Mouse (Mus musculus) ES-E14 (cell line): ENCODE data around the gene St3gal5. TPM values are rescaled to one million over a fixed set of nuclear protein-coding genes. Genes with fewer than 3 reads are reported as not detected.

Experiments used
- DNase-seq: peaks from one replicate; pipeline ENCODE4 v3.0.0-alpha.2; 2013; ENCODE audit warnings: low read depth, low spot score
- H3K27ac ChIP-seq: 2 replicates; pipeline ENCODE4 v1.5.1; 2012; ENCODE audit warnings: low read depth, mild to moderate bottlenecking, low read length, moderate library complexity, mixed read lengths; ENCODE audit not compliant: poor library complexity, insufficient read depth, severe bottlenecking
- H3K36me3 ChIP-seq: 2 replicates; pipeline ENCODE4 v1.6.1; 2012; ENCODE audit warnings: mild to moderate bottlenecking, low read length, moderate library complexity, mixed read lengths; ENCODE audit not compliant: control insufficient read depth, poor library complexity, insufficient read depth, severe bottlenecking
- H3K4me1 ChIP-seq, 2 experiments: fragments of 150-350 bp in 1 of 2; sonication (generic) in 1 of 2; 2 replicates each; pipeline ENCODE4 v1.6.1; 2012; ENCODE audit warnings: low read length in 2 of 2, mild to moderate bottlenecking in 1 of 2, mixed read lengths in 1 of 2; ENCODE audit not compliant: control insufficient read depth in 2 of 2, insufficient read depth in 2 of 2, poor library complexity in 1 of 2
- H3K4me3 ChIP-seq, 2 experiments: fragments of 150-350 bp in 1 of 2; sonication (generic) in 1 of 2; 2 replicates each; pipeline ENCODE4 v1.5.1; 2012; ENCODE audit warnings: low read length in 2 of 2, low read depth in 1 of 2, mild to moderate bottlenecking in 1 of 2, mixed read lengths in 1 of 2; ENCODE audit not compliant: insufficient read depth in 1 of 2, poor library complexity in 1 of 2, severe bottlenecking in 1 of 2
- H3K9ac ChIP-seq: 2 replicates; pipeline ENCODE4 v1.6.1; 2012; ENCODE audit warnings: low read depth, mild to moderate bottlenecking, low read length, mixed read lengths; ENCODE audit not compliant: poor library complexity, insufficient read depth, severe bottlenecking
- H3K9me3 ChIP-seq: fragments of 150-350 bp; sonication (generic); 2 replicates; pipeline ENCODE4 v1.6.1; 2012; ENCODE audit warnings: low read depth, mild to moderate bottlenecking, low read length; ENCODE audit not compliant: control insufficient read depth, insufficient read depth
- CHD2 ChIP-seq: IDR thresholded peaks from 2 replicates; pipeline ENCODE4 v1.6.1; 2014; ENCODE audit warnings: mild to moderate bottlenecking, low read depth, low read length, inconsistent platforms
- HCFC1 ChIP-seq: IDR thresholded peaks from 2 replicates; pipeline ENCODE4 v1.6.1; 2012; ENCODE audit warnings: low read length, inconsistent platforms, borderline replicate concordance; ENCODE audit not compliant: insufficient read depth
- MAFK ChIP-seq: IDR thresholded peaks from 2 replicates; pipeline ENCODE4 v1.6.1; 2014; ENCODE audit warnings: mild to moderate bottlenecking, low read depth, low read length, inconsistent platforms; ENCODE audit not compliant: insufficient read depth
- ZC3H11A ChIP-seq: IDR thresholded peaks from 2 replicates; pipeline ENCODE4 v1.6.1; 2012; ENCODE audit warnings: low read depth, mild to moderate bottlenecking, inconsistent platforms, low read length, borderline replicate concordance
- ZNF384 ChIP-seq: IDR thresholded peaks from 2 replicates; pipeline ENCODE4 v1.6.1; 2012; ENCODE audit warnings: low read depth, low read length, inconsistent platforms
- in situ Hi-C, 2 experiments: fragments of 600-800 bp; cut with MboI; formaldehyde crosslinking; loops; one replicate each; pipeline ENCODE4 v1.15.1; 2025; ENCODE audit warnings: low sequenced_read_pairs in 2 of 2, inconsistent platforms in 1 of 2; ENCODE audit not compliant: unreplicated experiment in 2 of 2
- total RNA-seq: library from RNA; depleted of rRNA; stranded (reverse); fragments of 300-350 nt; gene quantifications from 2 replicates; pipeline ENCODE4 v1.2.3, GENCODE M21; 2012

The St3gal5 gene
- total RNA-seq, 1 experiment, result 13.3 TPM

GRCm38 (mm10) chr6:72190577-72190976 is 93.2 kb downstream of the St3gal5 start:
- Histone ChIP-seq H3K9me3 (no peaks in the 10 kb centered on the region), H3K27ac (no peak overlapping the region), H3K4me1 (peaks cover 2% of the 10 kb centered on the region in 2 experiments; a peak in 1 of 4 replicates), H3K9ac (no peak overlapping the region), H3K36me3 (no peaks in the 10 kb centered on the region), H3K4me3 (no peak overlapping the region)
- DNase-seq, result no peak
- no peak for TF ChIP-seq ZC3H11A
- TF ChIP-seq CHD2, result no peak
- TF ChIP-seq HCFC1, result no peak
- no peak for TF ChIP-seq MAFK
- no peak for TF ChIP-seq ZNF384
- in situ Hi-C loops, result no loop called here

DNA sequence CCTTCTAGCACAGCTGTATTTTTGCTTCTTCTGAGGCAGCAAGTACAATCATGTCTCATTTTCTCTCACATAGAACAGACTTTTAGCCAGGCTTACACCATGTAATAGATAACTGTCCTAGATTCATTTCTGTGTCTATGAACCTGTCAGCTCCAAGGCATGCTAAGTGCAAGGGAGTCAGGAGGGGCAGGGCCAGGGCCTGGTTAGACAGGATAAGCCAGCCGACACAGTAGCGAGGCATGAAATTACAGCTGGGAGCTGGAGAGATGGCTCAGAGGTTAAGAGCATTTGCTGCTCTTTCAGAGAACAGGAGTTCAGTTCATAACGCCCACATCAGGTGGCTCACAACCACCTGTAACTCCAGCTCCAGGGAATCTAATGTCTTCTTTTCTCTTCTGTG is 99.3 kb downstream of the St3gal5 start:
- TF ChIP-seq ZNF384 (no peak), MAFK (no peak), CHD2 (no peak), HCFC1 (no peak), ZC3H11A (no peak)
- H3K27ac ChIP-seq, result no peak overlapping the region
- H3K9me3 ChIP-seq, result no peaks in the 10 kb centered on the region
- no peaks in the 10 kb centered on the region for H3K4me1 ChIP-seq
- H3K9ac ChIP-seq, result no peak overlapping the region
- DNase-seq, result no peak
- H3K36me3 ChIP-seq, result no peaks in the 10 kb centered on the region
- in situ Hi-C loops, result no loop called here
- H3K4me3 ChIP-seq, result no peak overlapping the region

GRCm38 (mm10) chr6:72197515-72197914 is 100.1 kb downstream of the St3gal5 start:
- in situ Hi-C loops, result no loop called here
- H3K9ac ChIP-seq, result no peak overlapping the region
- no peaks in the 10 kb centered on the region for H3K36me3 ChIP-seq
- H3K9me3 ChIP-seq, result no peaks in the 10 kb centered on the region
- no peak overlapping the region for H3K27ac ChIP-seq
- no peak for DNase-seq
- no peak overlapping the region for H3K4me3 ChIP-seq
- TF ChIP-seq ZNF384, result peak; percentile 93
- TF ChIP-seq MAFK, result no peak
- H3K4me1 ChIP-seq, result no peaks in the 10 kb centered on the region

- Histone ChIP-seq H3K9me3 (no peaks in the 10 kb centered on the region), H3K4me1 (no peaks in the 10 kb centered on the region), H3K27ac (no peak overlapping the region), H3K36me3 (no peaks in the 10 kb centered on the region), H3K9ac (no peak overlapping the region), H3K4me3 (no peak overlapping the region)
- in situ Hi-C loops, result no loop called here
- no peak for TF ChIP-seq CHD2
- no peak for TF ChIP-seq HCFC1
- TF ChIP-seq ZC3H11A, result no peak
- no peak for TF ChIP-seq MAFK
- TF ChIP-seq ZNF384, result no peak
- DNase-seq, result no peak
Observed at GRCm38 (mm10) chr6:72200595-72201256, 103.3 kb downstream of the St3gal5 start.

DNA sequence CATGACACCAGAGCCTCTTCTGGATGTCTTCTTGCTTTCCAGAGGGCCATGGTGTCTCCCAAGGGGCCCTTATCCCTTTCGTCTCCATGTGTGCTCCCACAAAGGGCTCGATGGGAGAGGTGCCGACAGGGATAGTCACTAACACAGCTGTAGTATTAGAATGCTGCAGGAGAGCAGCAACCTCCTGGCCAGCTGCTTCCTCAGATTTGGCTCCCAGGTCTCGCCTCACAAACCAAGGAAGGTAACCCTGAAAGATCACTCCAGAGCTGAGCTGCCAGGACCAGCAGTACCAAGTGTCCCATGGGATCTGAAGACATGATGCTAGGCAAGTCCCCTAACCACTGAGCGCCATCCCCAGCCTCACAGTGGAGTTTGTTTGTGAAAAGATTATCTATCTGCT is 105.3 kb downstream of the St3gal5 start:
- no peaks in the 10 kb centered on the region for H3K4me1 ChIP-seq
- no peak overlapping the region for H3K27ac ChIP-seq

More for the DNA sequence above, 105.3 kb downstream of the St3gal5 start:
- no peaks in the 10 kb centered on the region for H3K36me3 ChIP-seq
- H3K9ac ChIP-seq, result no peak overlapping the region
- H3K4me3 ChIP-seq, result no peak overlapping the region
- in situ Hi-C loops, result no loop called here
- DNase-seq, result no peak
- TF ChIP-seq CHD2 (no peak), ZC3H11A (no peak), HCFC1 (no peak), ZNF384 (no peak), MAFK (no peak)
- H3K9me3 ChIP-seq, result no peaks in the 10 kb centered on the region
